21 mouse cellular contexts compared by ENCODE assay signal in the genomic region with DNA sequence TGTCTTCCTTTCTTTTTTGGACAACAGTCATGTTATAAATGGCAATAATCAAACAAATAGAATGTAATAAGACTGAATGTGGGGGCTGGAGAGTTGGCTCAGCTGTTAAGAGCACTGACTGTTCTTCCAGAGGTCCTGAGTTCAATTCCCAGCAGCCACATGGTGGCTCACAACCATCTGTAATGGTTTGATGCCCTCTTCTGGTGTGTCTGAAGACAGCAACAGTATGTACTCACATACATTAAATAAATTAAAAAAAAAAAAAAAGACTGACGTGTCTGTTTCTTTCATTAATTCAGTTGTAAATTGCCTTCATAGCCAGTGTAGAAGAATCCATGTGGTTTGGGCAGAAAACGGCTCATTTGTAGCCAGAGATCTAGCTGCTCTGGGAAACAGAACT. TPM values are rescaled to one million over a fixed set of nuclear protein-coding genes. Genes with fewer than 3 reads are reported as not detected.
DNase-seq lines count a peak whose midpoint lies in the region; ATAC-seq and TF ChIP-seq lines count a peak whose summit lies in the region.
"Had no signal": no experiment of that assay in that cellular context is flagged by ENCODE, and none has a peak within 500 bp of the region (broad histone marks: within the 10 kb centered on the region; RNA-seq: fewer than 3 reads in every experiment).

No protein-coding gene starts in this region.

- DNase-seq in layer of hippocampus, adult 2 months (ENCODE audit: low spot score in 2 of 2) = no peak
- no peak for DNase-seq in layer of hippocampus, postnatal 14 days (ENCODE audit: low spot score in 2 of 2)
- no peak for DNase-seq in lung, embryonic 14.5 days
- no peak for DNase-seq in lung, postnatal 10 days
- peak; percentile 47 for DNase-seq in MEL (ENCODE audit: low read depth, low spot score)
- peak; percentile 40 for DNase-seq in NIH3T3 (ENCODE audit: low read depth)
- DNase-seq in frontal cortex, adult 2 months (ENCODE audit: extremely low spot score in 1 of 2, low spot score in 1 of 2) = no peak
- DNase-seq in kidney, adult 2 months = no peak
- DNase-seq: adrenal gland, adult 2 months; adrenal gland, postnatal 10 days; adrenal gland, postnatal 25 days; cerebellum, adult 11 months; cerebellum, adult 18-20 months; cerebellum, adult 8-10 months; cerebellum, adult 9-11 months; cerebellum, postnatal 14 days; cerebellum, postnatal 36 days had no signal

- ATAC-seq in lung, embryonic 14.5 days (ENCODE audit: insufficient read depth) = no peak
- ATAC-seq: forebrain, embryonic 13.5 days; forebrain, embryonic 16.5 days had no signal

- TF ChIP-seq RAD21 in MEL (IDR thresholded peaks at IDR 0.05; ENCODE audit: low read depth, low read length) = peak; percentile 54

- 69% methylated on average over 2 of the region's 2 CpGs for WGBS in lung, embryonic 14.5 days
- 75% methylated on average over 2 of the region's 2 CpGs for WGBS in kidney, adult 2 months

- H3K36me3 ChIP-seq in lung, embryonic 14.5 days (ENCODE audit: insufficient read depth) = no peaks in the 10 kb centered on the region
- H3K36me3 ChIP-seq in MEL (ENCODE audit: control insufficient read depth in 1 of 2, insufficient read depth in 2 of 2, low read length in 2 of 2) = no peaks in the 10 kb centered on the region
- H3K36me3 ChIP-seq in kidney, adult 2 months (ENCODE audit: control insufficient read depth, insufficient read depth, low read length) = no peaks in the 10 kb centered on the region
- H3K36me3 ChIP-seq: embryonic facial prominence, embryonic 10.5 days; embryonic facial prominence, embryonic 12.5 days had no signal

- H3K79me2 ChIP-seq in MEL (ENCODE audit: control insufficient read depth, insufficient read depth, low read length, poor library complexity) = no peaks in the 10 kb centered on the region

- TF ChIP-seq EP300 in MEL (IDR thresholded peaks at IDR 0.05; ENCODE audit: low read depth in 1 of 2, low read length in 2 of 2) = no peak

- H3K4me2 ChIP-seq in lung, embryonic 14.5 days = no peak overlapping the region
- H3K4me2 ChIP-seq: embryonic facial prominence, embryonic 12.5 days; forebrain, embryonic 13.5 days had no signal

- no peak overlapping the region for H3K9ac ChIP-seq in lung, embryonic 14.5 days
- H3K9ac ChIP-seq in MEL (ENCODE audit: control insufficient read depth, low read depth, low read length, poor library complexity, severe bottlenecking) = no peak overlapping the region
- H3K9ac ChIP-seq: embryonic facial prominence, embryonic 12.5 days; forebrain, embryonic 13.5 days had no signal

- no peaks in the 10 kb centered on the region for H3K4me1 ChIP-seq in lung, embryonic 14.5 days (ENCODE audit: insufficient read depth)
- H3K4me1 ChIP-seq in MEL (ENCODE audit: control insufficient read depth in 1 of 2, insufficient read depth in 2 of 2, low read length in 2 of 2) = no peaks in the 10 kb centered on the region
- H3K4me1 ChIP-seq in kidney, adult 2 months (ENCODE audit: control insufficient read depth, insufficient read depth, low read length) = no peaks in the 10 kb centered on the region

- TF ChIP-seq CTCF in layer of hippocampus, adult 2 months (conservative IDR thresholded peaks at IDR 0.05) = peak; percentile 58
- 0 out of 2 replicates have a peak, but pooled peaks have one; percentile 6 for TF ChIP-seq CTCF in lung, embryonic 14.5 days (IDR thresholded peaks at IDR 0.05; ENCODE audit: low read depth)
- peak in 2 of 3 experiments; percentile 20 to 36; a peak in 3 of 6 replicates for TF ChIP-seq CTCF in MEL (IDR thresholded peaks at IDR 0.05 in 2 of 3, conservative IDR thresholded peaks at IDR 0.05 in 1 of 3; ENCODE audit: control insufficient read depth in 1 of 3, insufficient read depth in 1 of 3, low read depth in 2 of 3, low read length in 3 of 3, poor library complexity in 1 of 3, severe bottlenecking in 1 of 3)
- TF ChIP-seq CTCF in kidney, adult 2 months (conservative IDR thresholded peaks at IDR 0.05; ENCODE audit: insufficient read depth, insufficient read length, low read depth, low read length) = no peak

- no peak overlapping the region for H3K27ac ChIP-seq in layer of hippocampus, adult 2 months
- no peak overlapping the region for H3K27ac ChIP-seq in lung, embryonic 14.5 days (ENCODE audit: low read depth)
- H3K27ac ChIP-seq in MEL (ENCODE audit: control insufficient read depth, low read depth, low read length) = no peak overlapping the region
- H3K27ac ChIP-seq in kidney, adult 2 months (ENCODE audit: insufficient read depth, low read depth, low read length) = no peak overlapping the region
- H3K27ac ChIP-seq: embryonic facial prominence, embryonic 10.5 days; embryonic facial prominence, embryonic 12.5 days; forebrain, embryonic 13.5 days had no signal

- TF ChIP-seq POLR2A in MEL (IDR thresholded peaks at IDR 0.05; ENCODE audit: control insufficient read depth in 1 of 2, insufficient read depth in 1 of 2, low read depth in 1 of 2, low read length in 2 of 2, poor library complexity in 1 of 2) = no peak
- no peak for TF ChIP-seq POLR2A in kidney, adult 2 months (IDR thresholded peaks at IDR 0.05; ENCODE audit: low read depth, low read length)

- H3K9me3 ChIP-seq in lung, embryonic 14.5 days (ENCODE audit: low read depth, low read length) = no peaks in the 10 kb centered on the region
- no peaks in the 10 kb centered on the region for H3K9me3 ChIP-seq in MEL (replicated peaks; ENCODE audit: insufficient read depth, low read length)
- H3K9me3 ChIP-seq: embryonic facial prominence, embryonic 10.5 days; embryonic facial prominence, embryonic 12.5 days; forebrain, embryonic 13.5 days had no signal

- no peak overlapping the region for H3K4me3 ChIP-seq in layer of hippocampus, adult 2 months
- no peak overlapping the region for H3K4me3 ChIP-seq in lung, embryonic 14.5 days (ENCODE audit: low read depth, low read length)
- no peak overlapping the region for H3K4me3 ChIP-seq in MEL (ENCODE audit: control insufficient read depth in 1 of 2, insufficient read depth in 1 of 2, low read depth in 2 of 2, low read length in 2 of 2)
- H3K4me3 ChIP-seq in kidney, adult 2 months (ENCODE audit: insufficient read depth, low read depth, low read length) = no peak overlapping the region
- H3K4me3 ChIP-seq: embryonic facial prominence, embryonic 10.5 days; embryonic facial prominence, embryonic 12.5 days; forebrain, embryonic 13.5 days had no signal

- peaks cover 5% of the 10 kb centered on the region; the same call in 1 of the 2 replicates for H3K27me3 ChIP-seq in lung, embryonic 14.5 days (ENCODE audit: insufficient read depth, low read length)
- peaks cover 0 to 1% of the 10 kb centered on the region in 2 experiments; a peak in 2 of 4 replicates for H3K27me3 ChIP-seq in MEL (ENCODE audit: control insufficient read depth in 1 of 2, insufficient read depth in 2 of 2, low read length in 2 of 2)
- H3K27me3 ChIP-seq in kidney, adult 2 months (replicated peaks; ENCODE audit: control insufficient read depth, insufficient read depth, low read length) = no peaks in the 10 kb centered on the region
- H3K27me3 ChIP-seq: embryonic facial prominence, embryonic 12.5 days had no signal

TF ChIP-seq in MEL, 35 proteins besides CTCF, POLR2A, EP300 and RAD21:
- peak; percentile 84 for TF ChIP-seq ZNF384 (IDR thresholded peaks at IDR 0.05; ENCODE audit: low read depth, low read length)
- TF ChIP-seq SIN3A (IDR thresholded peaks at IDR 0.05; ENCODE audit: low read length) = no peak
- TF ChIP-seq GABPA (IDR thresholded peaks at IDR 0.05; ENCODE audit: low read depth, low read length) = no peak
- peak; percentile 63; the same call in 1 of the 2 replicates for TF ChIP-seq MYC (IDR thresholded peaks at IDR 0.05; ENCODE audit: low read depth, low read length)
- no peak for TF ChIP-seq USF1 (IDR thresholded peaks at IDR 0.05; ENCODE audit: low read depth, low read length)
- TF ChIP-seq RCOR1 (IDR thresholded peaks at IDR 0.05; ENCODE audit: low read depth, low read length) = no peak
- no peak for TF ChIP-seq MAX (IDR thresholded peaks at IDR 0.05; ENCODE audit: low read length)
- TF ChIP-seq E2F4 (IDR thresholded peaks at IDR 0.05; ENCODE audit: borderline replicate concordance, low read depth, low read length) = no peak
- peak; percentile 56 for TF ChIP-seq SMC3 (IDR thresholded peaks at IDR 0.05; ENCODE audit: low read depth, low read length)
- TF ChIP-seq CHD1 (IDR thresholded peaks at IDR 0.05; ENCODE audit: low read depth, low read length) = no peak
- peak; percentile 58 for TF ChIP-seq ZC3H11A (IDR thresholded peaks at IDR 0.05; ENCODE audit: low read depth, low read length)
- TF ChIP-seq CHD2 (IDR thresholded peaks at IDR 0.05; ENCODE audit: low read length) = no peak
- no peak for TF ChIP-seq NRF1 (IDR thresholded peaks at IDR 0.05; ENCODE audit: insufficient read depth, low read depth, low read length, poor library complexity, severe bottlenecking)

RNA-seq across cellular contexts. Expression of gene Noc4l, which starts 28.9 kb away (rescaled TPM):
- total RNA-seq in layer of hippocampus, adult 2 months (2021) = 10 to 100 TPM; 23.4 to 23.8 TPM
- total RNA-seq in layer of hippocampus, postnatal 14 days (2021) = 10 to 100 TPM; 27.4 to 30.7 TPM
- 55.8 and 57.3 TPM in 2 replicates for polyA plus RNA-seq in lung, embryonic 14.5 days (2014; fragmentation: Nextera tagmentation; extraction: Ambion mirVana)
- 67.2 and 72.8 TPM in 2 replicates for total RNA-seq in MEL (2012; rRNA removed)
- 100 to 1,000 TPM in 1 of 2 experiments, not detected in 1; 181 TPM for polyA plus RNA-seq in MEL (2012; ENCODE audit: insufficient read depth in 1 of 2, insufficient read length in 2 of 2, low read depth in 1 of 2, low replicate concordance in 2 of 2, missing spikeins in 1 of 2)
- 41.5 and 41.9 TPM in 2 replicates for polyA plus RNA-seq in frontal cortex, adult 2 months (2012; rRNA removed)
- polyA plus RNA-seq in kidney, adult 2 months (2012; rRNA removed) = 32.6 and 40.9 TPM in 2 replicates

RNA-seq across cellular contexts. Expression of gene Ddx51, which starts 28.9 kb away (rescaled TPM):
- total RNA-seq in layer of hippocampus, adult 2 months (2021) = 10 to 100 TPM; 31.2 to 35.0 TPM
- total RNA-seq in layer of hippocampus, postnatal 14 days (2021) = 10 to 100 TPM; 21.7 to 24.2 TPM
- 32.4 and 36.8 TPM in 2 replicates for polyA plus RNA-seq in lung, embryonic 14.5 days (2014; fragmentation: Nextera tagmentation; extraction: Ambion mirVana)
- 11.6 and 16.3 TPM in 2 replicates for total RNA-seq in MEL (2012; rRNA removed)
- 100 to 1,000 TPM in 1 of 2 experiments, 10 to 100 TPM in 1; 52.9 to 285 TPM for polyA plus RNA-seq in MEL (2012; ENCODE audit: insufficient read depth in 1 of 2, insufficient read length in 2 of 2, low read depth in 1 of 2, low replicate concordance in 2 of 2, missing spikeins in 1 of 2)
- polyA plus RNA-seq in frontal cortex, adult 2 months (2012; rRNA removed) = 17.9 and 23.1 TPM in 2 replicates
- 11.9 TPM in 2 replicates for polyA plus RNA-seq in kidney, adult 2 months (2012; rRNA removed)

Comparison
In these comparisons a context has a peak if more than half of its experiments do, and no peak if none do; other contexts are left out.
1. DNase-seq: peak in MEL (single experiment) and NIH3T3 (single experiment); none in layer of hippocampus, adult 2 months (0 of 2), layer of hippocampus, postnatal 14 days (0 of 2), lung, embryonic 14.5 days (single experiment), lung, postnatal 10 days (single experiment), frontal cortex, adult 2 months (0 of 2) and kidney, adult 2 months (single experiment).